Mouse (Mus musculus): Measurements from ENCODE around the gene Procr.

Gene Procr

DNA sequence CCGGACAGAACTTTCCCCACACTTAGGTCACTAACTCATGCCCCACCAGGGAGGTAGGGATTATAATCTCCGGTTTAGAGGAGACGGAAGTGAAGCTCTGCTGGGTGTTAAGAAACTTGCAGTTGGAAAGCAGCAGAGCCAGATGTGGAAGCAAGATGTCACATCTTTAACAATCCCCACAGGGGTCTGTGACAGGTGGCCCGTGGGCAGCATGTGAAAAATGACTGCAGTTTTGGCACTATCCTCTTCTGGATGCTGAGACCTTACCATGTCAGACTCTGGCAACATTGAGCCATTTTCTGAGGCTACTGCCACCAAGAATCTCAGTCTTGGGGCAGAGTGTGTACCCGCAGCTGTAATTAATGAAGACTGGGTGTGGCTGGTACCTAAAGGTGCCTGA, 53.1 kb downstream of the Procr start:
- no peak for DNase-seq (ENCODE audit: low spot score in 2 of 2)
